Mouse (Mus musculus) cortical plate, adult 2 months (tissue): ENCODE measurements around the gene Med21.

Source experiments
- CTCF ChIP-seq: fragments of 200-500 bp; IDR thresholded peaks from 2 replicates; pipeline ENCODE4 v1.5.1; 2011; ENCODE audit warnings: mild to moderate bottlenecking, control low read depth, low read length; ENCODE audit not compliant: insufficient read depth; ENCODE audit errors: extremely low read depth
- POLR2A ChIP-seq: fragments of 200-500 bp; IDR thresholded peaks from 2 replicates; pipeline ENCODE4 v1.6.1; 2011; ENCODE audit warnings: mild to moderate bottlenecking, low read length, control low read depth; ENCODE audit not compliant: insufficient read depth; ENCODE audit errors: extremely low read depth

DNA sequence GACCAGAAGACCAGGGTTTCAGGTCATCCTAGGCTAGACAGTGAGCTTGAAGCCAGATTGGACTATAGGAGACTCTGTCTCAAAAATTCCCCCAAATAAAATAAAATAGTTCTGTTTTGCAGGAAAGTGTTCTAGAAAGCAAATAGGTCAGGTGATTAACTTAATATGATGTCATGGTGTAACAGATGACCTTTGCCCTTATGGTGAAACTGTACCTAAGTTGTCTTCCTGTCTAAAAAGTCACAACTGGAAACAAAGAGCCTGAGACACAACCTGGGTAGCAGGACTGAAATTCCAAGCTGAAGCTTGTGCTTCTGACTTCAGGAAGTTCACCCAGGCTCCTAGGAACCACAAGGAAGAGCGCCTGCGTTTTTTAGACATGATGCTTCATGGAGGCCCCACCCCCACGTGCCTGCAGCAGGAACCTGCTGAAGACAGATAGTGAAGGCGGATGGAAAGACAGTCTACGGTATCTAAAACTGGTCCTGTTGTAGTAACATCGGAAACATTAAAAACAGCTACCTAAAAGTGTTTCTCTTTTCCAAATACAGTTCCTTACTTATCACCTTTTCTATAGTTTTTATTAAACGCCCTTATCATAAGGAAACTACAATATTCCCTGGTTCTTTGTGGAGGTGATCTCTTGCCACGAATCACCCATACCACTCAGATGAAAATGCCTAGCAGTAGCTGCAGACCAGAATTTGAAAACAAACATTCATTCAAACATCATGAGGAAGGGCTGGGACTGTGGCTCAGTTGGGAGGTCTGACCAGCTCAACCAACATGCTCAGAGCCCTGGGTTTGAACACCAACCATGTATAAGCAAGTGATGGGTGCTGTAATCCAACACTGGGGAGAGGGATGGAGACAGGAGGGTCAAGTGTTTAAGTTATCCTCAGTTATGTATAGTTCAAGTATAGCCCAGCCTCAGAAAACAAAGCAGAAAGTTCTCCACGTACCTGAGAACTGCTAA is 12.3 kb upstream of the Med21 start:
- TF ChIP-seq CTCF (no peak), POLR2A (no peak)
